Mouse (Mus musculus): ENCODE measurements around the gene Gm14139.
"Not testable (repeated sequence)": the region's sequence is repeated elsewhere in the genome, so short reads cannot be mapped to it uniquely, and the experiment has no call there.

Gene Gm14139

GRCm38 (mm10) chr2:150181570-150181999 lies at the start of gene Gm14139:
TSS of gene Gm14139 (plus strand) at chr2:150181755.
- not testable (repeated sequence) for DNase-seq (ENCODE audit: low spot score)

GRCm38 (mm10) chr2:150132002-150132401 lies 49.6 kb upstream of the Gm14139 start:
- not testable (repeated sequence) for DNase-seq (ENCODE audit: low spot score)

GRCm38 (mm10) chr2:150132773-150133172 lies 48.8 kb upstream of the Gm14139 start:
- no peak for DNase-seq (ENCODE audit: low spot score)

- peak; percentile 85 for DNase-seq (ENCODE audit: low spot score)
Measured at GRCm38 (mm10) chr2:150136435-150136897, 45.1 kb upstream of the Gm14139 start, which contains the start of gene Zfp120. TSS of gene Zfp120 (minus strand) at chr2:150136708.

GRCm38 (mm10) chr2:150166703-150167102 lies 14.9 kb upstream of the Gm14139 start:
- no peak for DNase-seq (ENCODE audit: low spot score)

GRCm38 (mm10) chr2:150173833-150174232 lies 7.7 kb upstream of the Gm14139 start:
- DNase-seq (ENCODE audit: low spot score) = no peak

GRCm38 (mm10) chr2:150179579-150179978 lies 2.0 kb upstream of the Gm14139 start, which contains the start of gene Gm10770:
TSS of gene Gm10770 (minus strand) at chr2:150179679.
- not testable (repeated sequence) for DNase-seq (ENCODE audit: low spot score)

GRCm38 (mm10) chr2:150181046-150181445 lies 509 bp upstream of the Gm14139 start:
- DNase-seq (ENCODE audit: low spot score) = not testable (repeated sequence)

GRCm38 (mm10) chr2:150217600-150218362 lies 36.2 kb downstream of the Gm14139 start, which contains the start of gene Zfp937:
TSS of gene Zfp937 (plus strand) at chr2:150218073.
- DNase-seq (ENCODE audit: low spot score) = peak; percentile 34

- not testable (repeated sequence) for DNase-seq (ENCODE audit: low spot score)
Measured at GRCm38 (mm10) chr2:150218363-150218725, 36.8 kb downstream of the Gm14139 start.

GRCm38 (mm10) chr2:150223263-150223662 lies 41.7 kb downstream of the Gm14139 start:
- not testable (repeated sequence) for DNase-seq (ENCODE audit: low spot score)

All from T-cell, adult 2 months (primary cell).